Mouse (Mus musculus): ENCODE data around the gene Dstyk.

The Dstyk gene

DNA sequence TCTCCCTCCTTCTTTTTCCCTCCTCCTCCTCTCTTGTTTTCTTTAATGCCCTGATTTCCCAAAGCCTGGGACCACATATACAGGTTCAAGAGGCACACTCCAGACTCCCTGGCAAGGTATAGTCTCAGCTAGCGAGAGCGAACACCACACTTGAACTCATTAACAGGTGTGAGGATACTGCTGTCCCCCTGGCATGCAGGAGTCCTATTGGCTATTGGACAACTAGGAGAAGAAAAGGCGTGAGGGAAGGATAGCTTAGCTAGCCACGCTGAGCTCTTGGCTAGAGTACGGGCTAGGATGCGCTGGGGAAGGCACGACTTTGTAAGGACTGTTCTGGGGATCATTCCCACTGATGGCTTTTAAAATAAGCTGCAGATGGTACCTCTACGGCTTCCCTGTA is 94.8 kb downstream of the Dstyk start:
- DNase-seq (ENCODE audit: low read depth), result no peak

DNA sequence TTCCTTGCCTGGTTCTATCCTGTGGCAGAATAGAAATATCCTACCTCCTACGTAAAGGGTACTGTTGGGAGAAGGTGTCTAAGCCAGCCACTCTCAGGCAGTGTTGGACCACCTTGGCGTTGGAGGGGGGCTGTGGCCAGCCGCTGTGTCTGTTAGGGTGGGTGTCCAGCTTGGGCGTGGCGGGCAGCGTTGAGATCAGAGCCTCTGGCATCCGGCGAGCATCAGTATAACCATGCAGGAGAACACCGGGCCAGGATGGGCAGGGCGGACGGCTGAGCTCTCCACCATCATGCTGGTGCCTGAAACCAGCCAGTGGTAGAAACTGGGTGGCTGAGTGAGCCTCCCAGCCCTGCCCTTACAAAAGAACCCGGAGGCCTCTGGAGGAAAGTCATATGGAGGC is 98.0 kb downstream of the Dstyk start:
- no peak for DNase-seq (ENCODE audit: low read depth)
